In genomic region chr8:57567998-57568397, GRCm38 (mm10) we compare ENCODE assay signal across 23 mouse cellular contexts.
"Had no signal": no experiment of that assay in that cellular context is flagged by ENCODE, and none has a peak within 500 bp of the region (broad histone marks: within the 10 kb centered on the region; RNA-seq: fewer than 3 reads in every experiment).

No protein-coding gene starts in this region.

- H3K4me1 ChIP-seq: heart, embryonic 10.5 days; intestine, embryonic 15.5 days; liver, embryonic 13.5 days; liver, embryonic 15.5 days had no signal

- H3K4me3 ChIP-seq: gastrocnemius, adult 2 months; heart, embryonic 10.5 days; heart, embryonic 12.5 days; hindbrain, embryonic 10.5 days; intestine, embryonic 15.5 days; left cerebral cortex, adult 2 months; limb, embryonic 10.5 days; limb, embryonic 12.5 days; liver, embryonic 13.5 days; liver, embryonic 15.5 days had no signal

- H3K36me3 ChIP-seq: heart, embryonic 10.5 days; heart, embryonic 12.5 days; hindbrain, embryonic 10.5 days; intestine, embryonic 15.5 days; liver, embryonic 13.5 days; liver, embryonic 15.5 days had no signal

- H3K27me3 ChIP-seq: intestine, embryonic 15.5 days; limb, embryonic 12.5 days; liver, embryonic 13.5 days; liver, embryonic 15.5 days had no signal

- H3K9ac ChIP-seq: heart, embryonic 12.5 days; hindbrain, embryonic 14.5 days; intestine, embryonic 15.5 days; limb, embryonic 12.5 days; liver, embryonic 13.5 days; liver, embryonic 15.5 days; liver, postnatal 0 days had no signal

- H3K4me2 ChIP-seq: heart, embryonic 12.5 days; hindbrain, embryonic 14.5 days; intestine, embryonic 15.5 days; limb, embryonic 12.5 days; liver, embryonic 11.5 days; liver, embryonic 13.5 days; liver, embryonic 15.5 days had no signal

- H3K27ac ChIP-seq: gastrocnemius, adult 2 months; heart, embryonic 10.5 days; hindbrain, embryonic 10.5 days; hindbrain, embryonic 14.5 days; intestine, embryonic 15.5 days; left cerebral cortex, adult 2 months; limb, embryonic 10.5 days; limb, embryonic 12.5 days; liver, embryonic 13.5 days; liver, embryonic 15.5 days had no signal

- ATAC-seq: inflammation-experienced regulatory T-cells, adult 6 months; intestine, embryonic 15.5 days; intestine, postnatal 0 days; liver, postnatal 0 days had no signal

- H3K9me3 ChIP-seq: heart, embryonic 10.5 days; heart, embryonic 12.5 days; hindbrain, embryonic 10.5 days; intestine, embryonic 15.5 days; limb, embryonic 10.5 days; limb, embryonic 12.5 days; liver, embryonic 13.5 days; liver, embryonic 15.5 days had no signal

- DNase-seq: gastrocnemius, adult 2 months; gastrocnemius, postnatal 10 days; gastrocnemius, postnatal 25 days; heart, adult 18-20 months; heart, postnatal 10 days; heart, postnatal 4 days; kidney, adult 18-20 months; kidney, postnatal 25 days; liver; liver, embryonic 13.5 days; liver, postnatal 0 days had no signal
